In the genomic region with DNA sequence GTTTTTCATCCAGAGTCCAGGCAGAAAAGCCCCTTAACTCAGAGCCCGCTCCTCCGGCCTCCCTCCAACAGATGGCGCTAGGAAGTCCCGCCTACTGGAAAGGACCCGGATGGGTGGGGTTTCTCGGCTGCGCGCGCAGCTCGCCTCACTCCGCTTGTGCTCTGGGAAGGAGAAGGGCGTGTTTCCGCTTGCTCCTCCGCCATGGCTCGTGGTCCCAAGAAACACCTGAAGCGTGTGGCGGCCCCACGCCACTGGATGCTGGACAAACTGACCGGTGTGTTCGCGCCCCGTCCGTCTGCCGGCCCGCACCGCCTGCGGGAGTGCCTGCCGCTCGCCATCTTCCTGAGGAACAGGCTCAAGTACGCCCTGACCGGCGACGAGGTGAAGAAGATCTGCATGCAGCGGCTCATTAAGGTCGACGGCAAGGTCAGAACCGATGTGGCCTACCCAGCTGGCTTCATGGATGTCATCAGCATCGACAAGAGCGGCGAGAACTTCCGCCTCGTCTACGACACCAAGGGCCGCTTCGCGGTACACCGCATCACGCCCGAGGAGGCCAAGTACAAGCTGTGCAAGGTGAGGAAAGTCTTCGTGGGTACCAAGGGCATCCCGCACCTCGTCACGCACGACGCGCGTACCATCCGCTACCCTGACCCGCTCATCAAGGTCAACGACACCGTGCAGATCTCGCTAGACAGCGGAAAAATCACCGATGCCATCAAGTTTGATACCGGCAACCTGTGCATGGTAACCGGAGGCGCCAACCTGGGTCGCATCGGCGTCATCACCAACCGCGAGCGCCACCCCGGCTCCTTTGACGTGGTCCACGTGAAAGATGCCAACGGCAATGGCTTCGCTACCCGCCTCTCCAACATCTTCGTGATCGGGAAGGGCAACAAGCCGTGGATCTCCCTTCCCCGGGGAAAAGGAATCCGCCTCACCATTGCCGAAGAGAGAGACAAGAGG, we compare ENCODE assay signal across 8 mouse cellular contexts.
DNase-seq lines count a peak whose midpoint lies in the region; ATAC-seq and TF ChIP-seq lines count a peak whose summit lies in the region.

No protein-coding gene starts in this region.

- peak; percentile 15; the same call in 1 of the 2 replicates for TF ChIP-seq POLR2A in brain, embryonic 14.5 days (IDR thresholded peaks at IDR 0.05; ENCODE audit: borderline replicate concordance, extremely low read depth, insufficient read depth, insufficient read length, poor library complexity, severe bottlenecking)

- peak overlapping the region; percentile 31 for H3K27ac ChIP-seq in ES-E14 (ENCODE audit: insufficient read depth, low read depth, low read length, poor library complexity, severe bottlenecking)
- no peak overlapping the region for H3K27ac ChIP-seq in embryonic facial prominence, embryonic 15.5 days (replicated peaks)
- 0 out of 2 replicates have a peak overlapping the region, but pooled peaks have one; percentile 21 for H3K27ac ChIP-seq in heart, postnatal 0 days (ENCODE audit: low read depth)
- H3K27ac ChIP-seq in lung, embryonic 15.5 days = no peak overlapping the region

- no peaks in the 10 kb centered on the region for H3K9me3 ChIP-seq in ES-E14 (ENCODE audit: control insufficient read depth, insufficient read depth, low read depth, low read length)
- H3K9me3 ChIP-seq in embryonic facial prominence, embryonic 15.5 days (replicated peaks) = no peaks in the 10 kb centered on the region
- H3K9me3 ChIP-seq in heart, postnatal 0 days (replicated peaks; ENCODE audit: control insufficient read depth, low read length) = no peaks in the 10 kb centered on the region; the same call in 1 of the 2 replicates
- H3K9me3 ChIP-seq in lung, embryonic 15.5 days = no peaks in the 10 kb centered on the region

- 0 out of 2 replicates have a peak, but pooled peaks have one; percentile 38 for TF ChIP-seq EP300 in heart, postnatal 0 days (IDR thresholded peaks at IDR 0.05; ENCODE audit: low read depth)

- TF ChIP-seq CTCF in brain, embryonic 14.5 days (IDR thresholded peaks at IDR 0.05; ENCODE audit: borderline replicate concordance, extremely low read depth, insufficient read depth, insufficient read length) = peak; percentile 58
- peak; percentile 64 for TF ChIP-seq CTCF in heart, postnatal 0 days (IDR thresholded peaks at IDR 0.05; ENCODE audit: low read depth)

- 35% methylated on average over 85 of the region's 85 CpGs for WGBS in embryonic facial prominence, embryonic 15.5 days
- 29% methylated on average over 85 of the region's 85 CpGs for WGBS in heart, postnatal 0 days
- WGBS in lung, embryonic 15.5 days = 27% methylated on average over 85 of the region's 85 CpGs

- DNase-seq in ES-E14 (ENCODE audit: low read depth, low spot score) = peak; percentile 88
- DNase-seq in brain, embryonic 14.5 days (ENCODE audit: low read depth) = peak; percentile 86
- peak; percentile 72 for DNase-seq in heart, postnatal 0 days (ENCODE audit: low spot score)
- DNase-seq in kidney, postnatal 14 days = peak; percentile 65
- peak; percentile 71 for DNase-seq in retina, postnatal 7 days (ENCODE audit: low read depth, low spot score)
- DNase-seq in yolk sac, embryonic 10.5 days (ENCODE audit: low spot score) = peak; percentile 86

- H3K4me2 ChIP-seq in embryonic facial prominence, embryonic 15.5 days (replicated peaks) = peak overlapping the region; percentile 64
- H3K4me2 ChIP-seq in heart, postnatal 0 days (ENCODE audit: low read depth, low read length) = peak overlapping the region; percentile 58
- peak overlapping the region; percentile 76 for H3K4me2 ChIP-seq in lung, embryonic 15.5 days

- no peaks in the 10 kb centered on the region for H3K27me3 ChIP-seq in embryonic facial prominence, embryonic 15.5 days
- H3K27me3 ChIP-seq in heart, postnatal 0 days (ENCODE audit: control insufficient read depth, insufficient read depth, low read length) = no peaks in the 10 kb centered on the region
- H3K27me3 ChIP-seq in lung, embryonic 15.5 days = no peaks in the 10 kb centered on the region

- H3K4me1 ChIP-seq in ES-E14 (ENCODE audit: control insufficient read depth in 2 of 2, insufficient read depth in 2 of 2, low read length in 2 of 2, poor library complexity in 1 of 2) = no peaks in the 10 kb centered on the region
- H3K4me1 ChIP-seq in embryonic facial prominence, embryonic 15.5 days = peaks cover 5% of the 10 kb centered on the region; the same call in 1 of the 2 replicates
- H3K4me1 ChIP-seq in heart, postnatal 0 days (ENCODE audit: control insufficient read depth, insufficient read depth) = no peaks in the 10 kb centered on the region
- H3K4me1 ChIP-seq in lung, embryonic 15.5 days = peaks cover 10% of the 10 kb centered on the region

- peaks cover 20% of the 10 kb centered on the region for H3K36me3 ChIP-seq in ES-E14 (ENCODE audit: control insufficient read depth, insufficient read depth, low read length, poor library complexity, severe bottlenecking)
- H3K36me3 ChIP-seq in embryonic facial prominence, embryonic 15.5 days = no peaks in the 10 kb centered on the region
- H3K36me3 ChIP-seq in heart, postnatal 0 days (replicated peaks; ENCODE audit: control insufficient read depth, insufficient read depth, low read length) = peaks cover 4% of the 10 kb centered on the region; the same call in 1 of the 2 replicates
- H3K36me3 ChIP-seq in lung, embryonic 15.5 days = peaks cover 14% of the 10 kb centered on the region

- ATAC-seq in embryonic facial prominence, embryonic 15.5 days (ENCODE audit: insufficient number of reproducible peaks, low FRiP score, low TSS enrichment, low read depth) = no peak
- ATAC-seq in heart, postnatal 0 days (ENCODE audit: insufficient read depth, low read depth) = peak; percentile 87
- ATAC-seq in lung, embryonic 15.5 days (ENCODE audit: borderline replicate concordance, extremely low read depth, low FRiP score, low TSS enrichment) = peak; percentile 75; the same call in 1 of the 2 replicates

- H3K9ac ChIP-seq in ES-E14 (ENCODE audit: insufficient read depth, low read depth, low read length, poor library complexity, severe bottlenecking) = peak overlapping the region; percentile 85
- H3K9ac ChIP-seq in embryonic facial prominence, embryonic 15.5 days = peak overlapping the region; percentile 37; the same call in 1 of the 2 replicates
- peak overlapping the region; percentile 38 for H3K9ac ChIP-seq in heart, postnatal 0 days (replicated peaks; ENCODE audit: low read depth, low read length)
- peak overlapping the region; percentile 42 for H3K9ac ChIP-seq in lung, embryonic 15.5 days

- in situ Hi-C loops in ES-E14 (cut with MboI; ENCODE audit: low sequenced_read_pairs in 2 of 2, unreplicated experiment in 2 of 2) = no loop called here

- peak overlapping the region; percentile 73 to 83 for H3K4me3 ChIP-seq in ES-E14 (ENCODE audit: insufficient read depth in 1 of 2, low read depth in 1 of 2, low read length in 2 of 2, poor library complexity in 1 of 2, severe bottlenecking in 1 of 2)
- peak overlapping the region; percentile 52 for H3K4me3 ChIP-seq in embryonic facial prominence, embryonic 15.5 days (replicated peaks)
- H3K4me3 ChIP-seq in heart, postnatal 0 days (ENCODE audit: low read depth, low read length) = peak overlapping the region; percentile 44
- H3K4me3 ChIP-seq in lung, embryonic 15.5 days = peak overlapping the region; percentile 53

TF ChIP-seq in ES-E14, 5 proteins besides CTCF, POLR2A, EP300 and RAD21:
- TF ChIP-seq HCFC1 (IDR thresholded peaks at IDR 0.05; ENCODE audit: borderline replicate concordance, insufficient read depth, low read length) (peak; percentile 57; the same call in 1 of the 2 replicates), ZC3H11A (IDR thresholded peaks at IDR 0.05; ENCODE audit: borderline replicate concordance, low read depth, low read length) (no peak), ZNF384 (IDR thresholded peaks at IDR 0.05; ENCODE audit: low read depth, low read length) (no peak; the same call in 1 of the 2 replicates), CHD2 (IDR thresholded peaks at IDR 0.05; ENCODE audit: low read depth, low read length) (no peak), MAFK (IDR thresholded peaks at IDR 0.05; ENCODE audit: insufficient read depth, low read depth, low read length) (no peak)

Comparison
In these comparisons a context has a peak if more than half of its experiments do, and no peak if none do; other contexts are left out.
1. H3K27ac ChIP-seq: peak in ES-E14 (single experiment) and heart, postnatal 0 days (single experiment); none in embryonic facial prominence, embryonic 15.5 days (single experiment) and lung, embryonic 15.5 days (single experiment).
2. Peak in every context shown above with its lines, with median percentiles within 50 percentile points of each other: DNase-seq, H3K4me3 ChIP-seq, H3K9ac ChIP-seq and H3K4me2 ChIP-seq.